Comparison of ENCODE assay signal across 17 mouse cellular contexts in the genomic region with DNA sequence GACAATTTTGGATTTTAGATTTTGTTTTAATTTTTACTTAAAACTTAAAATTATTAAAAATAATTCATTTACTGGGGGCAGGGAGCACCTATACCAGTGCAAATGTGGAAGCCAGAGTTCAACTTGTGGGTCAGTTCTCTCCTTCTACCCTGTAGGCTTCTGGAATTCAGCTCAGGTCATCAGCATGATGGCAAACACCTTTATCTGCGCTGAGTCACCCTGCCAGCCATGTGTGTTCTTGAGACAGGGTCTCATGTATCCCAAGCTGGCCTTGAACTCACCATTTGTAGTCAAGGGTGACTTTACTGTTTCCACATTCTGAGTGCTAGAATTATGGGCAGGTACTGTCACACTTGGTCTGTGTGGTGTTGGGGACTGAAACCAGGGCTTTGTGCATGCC.
"Had no signal": no experiment of that assay in that cellular context is flagged by ENCODE, and none has a peak within 500 bp of the region (broad histone marks: within the 10 kb centered on the region; RNA-seq: fewer than 3 reads in every experiment).

No protein-coding gene starts in this region.

- DNase-seq: kidney, adult 11 months; kidney, adult 9 months; kidney, postnatal 14 days; kidney, postnatal 4 days; left cerebral cortex, postnatal 4 days; retina, postnatal 1 day; thymus, adult 18-20 months; thymus, postnatal 36 days had no signal

- H3K4me2 ChIP-seq: limb, embryonic 12.5 days; limb, embryonic 15.5 days; lung, embryonic 15.5 days; midbrain, embryonic 13.5 days; neural tube, embryonic 13.5 days had no signal

- H3K4me1 ChIP-seq: midbrain, embryonic 13.5 days; neural tube, embryonic 13.5 days had no signal

- ATAC-seq: midbrain, embryonic 13.5 days; midbrain, embryonic 16.5 days had no signal

- H3K4me3 ChIP-seq: limb, embryonic 12.5 days; limb, embryonic 15.5 days; lung, embryonic 15.5 days; megakaryocyte, embryonic 14.5 days; midbrain, embryonic 10.5 days; midbrain, embryonic 13.5 days; myocyte; neural tube, embryonic 13.5 days had no signal

- H3K27me3 ChIP-seq: limb, embryonic 12.5 days; limb, embryonic 15.5 days; lung, embryonic 15.5 days; megakaryocyte, embryonic 14.5 days; midbrain, embryonic 13.5 days; neural tube, embryonic 13.5 days had no signal

- H3K9me3 ChIP-seq: limb, embryonic 12.5 days; limb, embryonic 15.5 days; lung, embryonic 15.5 days; megakaryocyte, embryonic 14.5 days; midbrain, embryonic 10.5 days; midbrain, embryonic 13.5 days; neural tube, embryonic 13.5 days had no signal

- H3K27ac ChIP-seq: limb, embryonic 12.5 days; limb, embryonic 15.5 days; lung, embryonic 15.5 days; midbrain, embryonic 10.5 days; midbrain, embryonic 13.5 days; neural tube, embryonic 13.5 days had no signal

- H3K9ac ChIP-seq: limb, embryonic 12.5 days; limb, embryonic 15.5 days; lung, embryonic 15.5 days; midbrain, embryonic 13.5 days; neural tube, embryonic 13.5 days had no signal
